Mouse (Mus musculus): ENCODE data around the gene Psmd13.

The Psmd13 gene

DNA sequence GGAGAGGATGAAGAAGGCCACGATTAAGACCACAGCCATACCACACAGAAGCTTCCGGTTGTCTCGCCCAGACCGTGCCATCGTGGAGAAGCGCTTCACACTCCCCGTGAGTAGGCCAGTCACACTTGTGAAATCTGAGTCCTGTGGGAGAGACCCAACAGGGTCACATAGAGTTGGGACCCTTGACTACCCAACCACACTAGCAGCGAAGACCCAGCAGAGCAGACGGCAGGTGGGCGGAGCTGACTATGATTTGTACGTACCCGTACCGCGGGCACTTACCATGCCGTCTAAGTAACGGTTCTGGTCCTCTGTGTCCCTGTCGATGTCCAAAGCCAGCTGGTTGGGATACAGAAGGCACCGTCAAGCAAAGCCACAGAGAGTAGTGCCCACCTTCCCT, 27.3 kb upstream of the Psmd13 start:
- H3K27me3 ChIP-seq (ENCODE audit: insufficient read depth, low read length), result no peaks in the 10 kb centered on the region
- H3K36me3 ChIP-seq (ENCODE audit: insufficient read depth, low read length), result peaks cover 68% of the 10 kb centered on the region
- no peak for TF ChIP-seq NANOG (IDR thresholded peaks at IDR 0.05; ENCODE audit: borderline replicate concordance, low read length)
- TF ChIP-seq CTCF (conservative IDR thresholded peaks at IDR 0.05; ENCODE audit: low read length), result no peak
- TF ChIP-seq POU5F1 (IDR thresholded peaks at IDR 0.05; ENCODE audit: borderline replicate concordance, low read length), result no peak
- peaks cover 81% of the 10 kb centered on the region for H3K4me1 ChIP-seq (replicated peaks; ENCODE audit: low read depth, low read length)
- H3K4me3 ChIP-seq (replicated peaks; ENCODE audit: low read length), result peak overlapping the region; percentile 90
- H3K9me3 ChIP-seq (ENCODE audit: low read length), result no peaks in the 10 kb centered on the region

DNA sequence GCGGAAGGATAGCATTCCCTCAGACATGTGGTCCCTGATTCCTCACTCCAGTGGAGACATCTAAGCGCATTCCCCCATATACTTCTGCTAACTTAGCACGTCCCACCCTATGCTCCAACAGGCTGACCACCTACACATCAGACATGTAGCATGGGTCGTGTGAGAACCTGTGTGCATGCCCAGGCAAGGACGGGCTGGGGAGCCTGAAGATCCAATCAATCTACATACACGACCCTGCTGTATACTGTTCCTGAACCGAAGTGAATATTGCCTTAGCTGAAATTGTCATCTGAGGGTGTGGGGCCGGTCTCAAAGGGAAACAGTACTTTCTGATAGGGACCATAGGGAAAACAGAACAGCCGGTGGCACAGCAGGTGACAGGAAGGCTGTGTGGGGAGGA, 26.6 kb upstream of the Psmd13 start:
- H3K4me3 ChIP-seq (replicated peaks; ENCODE audit: low read length), result peak overlapping the region; percentile 90
- H3K27me3 ChIP-seq (ENCODE audit: insufficient read depth, low read length), result no peaks in the 10 kb centered on the region
- TF ChIP-seq CTCF (conservative IDR thresholded peaks at IDR 0.05; ENCODE audit: low read length), result no peak
- no peak for TF ChIP-seq POU5F1 (IDR thresholded peaks at IDR 0.05; ENCODE audit: borderline replicate concordance, low read length)
- no peak for TF ChIP-seq NANOG (IDR thresholded peaks at IDR 0.05; ENCODE audit: borderline replicate concordance, low read length)
- H3K9me3 ChIP-seq (ENCODE audit: low read length), result no peaks in the 10 kb centered on the region
- H3K36me3 ChIP-seq (ENCODE audit: insufficient read depth, low read length), result peaks cover 75% of the 10 kb centered on the region
- peaks cover 82% of the 10 kb centered on the region for H3K4me1 ChIP-seq (replicated peaks; ENCODE audit: low read depth, low read length)

DNA sequence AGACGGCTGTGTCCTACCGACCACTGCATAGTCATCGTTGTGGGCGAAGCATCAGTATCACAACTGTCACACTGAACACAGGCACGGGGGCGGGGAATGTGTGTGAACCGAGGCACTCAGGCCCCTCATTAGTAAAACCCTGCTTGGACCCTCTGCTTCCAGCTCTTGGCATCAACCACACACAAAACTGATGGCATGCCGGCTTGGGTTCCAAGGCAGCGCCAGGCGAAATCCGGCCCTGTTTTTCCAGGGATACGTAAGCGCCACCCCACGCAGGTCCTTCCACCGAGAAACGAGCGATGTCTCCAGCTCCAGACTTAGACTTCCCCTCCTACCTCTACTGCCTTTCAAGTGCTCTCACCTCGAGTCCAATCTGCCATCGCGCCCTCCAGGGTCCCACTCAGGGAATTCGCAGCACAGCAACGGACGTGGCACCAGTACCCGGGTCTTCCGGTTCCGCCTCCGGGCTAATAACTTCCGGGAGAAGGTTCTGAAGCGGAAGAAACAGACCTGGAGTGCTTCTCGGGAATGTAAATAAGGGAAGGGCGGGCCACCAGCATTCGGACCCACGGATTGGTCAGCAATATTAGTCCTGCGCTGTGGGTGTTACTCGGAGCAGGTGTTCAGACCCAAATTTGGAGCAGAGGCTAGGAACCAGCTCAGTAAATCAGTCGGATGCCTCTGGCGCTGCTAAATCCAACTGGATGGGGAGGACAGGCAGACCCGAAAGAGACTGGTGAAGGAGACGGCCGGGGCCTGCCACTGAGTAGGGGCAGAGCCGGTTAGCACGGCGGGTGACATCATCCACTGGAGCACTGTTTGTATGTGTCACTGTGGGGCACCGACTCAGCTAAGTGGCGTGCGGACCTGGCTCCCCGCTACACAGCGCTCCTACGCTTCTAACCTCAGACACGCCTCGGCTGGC, 25.6 kb upstream of the Psmd13 start, which contains the start of gene Gm45785:
TSS of gene Gm45785 (minus strand) at position 472 of the 925 bp plus-strand sequence.
- Histone ChIP-seq H3K9me3 (ENCODE audit: low read length) (no peaks in the 10 kb centered on the region), H3K27me3 (ENCODE audit: insufficient read depth, low read length) (no peaks in the 10 kb centered on the region), H3K36me3 (ENCODE audit: insufficient read depth, low read length) (peaks cover 76% of the 10 kb centered on the region), H3K4me3 (replicated peaks; ENCODE audit: low read length) (peak within 1 kb of the TSS; percentile 90), H3K4me1 (replicated peaks; ENCODE audit: low read depth, low read length) (peaks cover 79% of the 10 kb centered on the region)
- TF ChIP-seq CTCF (conservative IDR thresholded peaks at IDR 0.05; ENCODE audit: low read length) (no peak), NANOG (IDR thresholded peaks at IDR 0.05; ENCODE audit: borderline replicate concordance, low read length) (no peak), POU5F1 (IDR thresholded peaks at IDR 0.05; ENCODE audit: borderline replicate concordance, low read length) (no peak)

DNA sequence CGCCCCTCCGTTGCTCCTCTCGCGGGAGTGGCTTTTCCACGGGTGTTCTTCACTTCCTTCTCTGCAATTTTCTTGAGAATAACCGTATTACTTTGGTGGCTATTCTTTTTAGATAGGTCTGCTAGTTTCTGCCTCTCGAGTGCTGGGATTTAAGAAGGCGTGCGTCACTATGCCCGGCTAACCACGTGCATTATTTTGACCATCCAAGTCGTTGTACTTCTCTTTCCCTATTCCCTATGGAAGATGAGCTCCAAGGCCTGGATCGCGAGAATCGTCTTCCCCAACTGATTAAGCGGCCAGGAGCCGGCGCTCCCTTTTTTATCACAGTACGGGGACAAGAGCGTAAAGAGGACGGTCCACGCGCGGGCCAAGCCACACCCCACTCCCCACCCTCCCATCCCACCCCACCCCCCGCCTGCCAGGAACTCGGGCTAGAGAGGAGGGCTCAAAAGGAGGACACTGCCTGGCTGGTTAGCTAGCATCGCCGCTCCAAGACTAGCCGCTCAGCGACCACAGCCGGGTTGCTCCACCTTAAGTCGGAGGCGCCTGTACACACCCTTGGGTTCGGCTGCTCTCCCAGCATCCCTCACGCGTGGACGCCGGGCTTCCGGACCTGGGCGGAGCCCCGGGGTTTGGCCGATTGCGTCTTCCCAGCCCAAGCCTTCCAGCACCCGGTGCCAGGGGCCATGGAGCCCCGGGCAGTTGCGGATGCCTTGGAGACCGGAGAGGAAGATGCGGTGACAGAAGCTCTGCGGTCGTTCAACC, 24.8 kb upstream of the Psmd13 start, which contains the start of gene Ric8a:
TSS of gene Ric8a (plus strand) at position 173 of the 765 bp plus-strand sequence.
- H3K9me3 ChIP-seq (ENCODE audit: low read length), result no peaks in the 10 kb centered on the region
- TF ChIP-seq CTCF (conservative IDR thresholded peaks at IDR 0.05; ENCODE audit: low read length) (no peak), POU5F1 (IDR thresholded peaks at IDR 0.05; ENCODE audit: borderline replicate concordance, low read length) (no peak), NANOG (IDR thresholded peaks at IDR 0.05; ENCODE audit: borderline replicate concordance, low read length) (no peak)
- H3K4me3 ChIP-seq (replicated peaks; ENCODE audit: low read length), result peak within 1 kb of the TSS; percentile 90
- peaks cover 77% of the 10 kb centered on the region for H3K4me1 ChIP-seq (replicated peaks; ENCODE audit: low read depth, low read length)
- no peaks in the 10 kb centered on the region for H3K27me3 ChIP-seq (ENCODE audit: insufficient read depth, low read length)
- H3K36me3 ChIP-seq (ENCODE audit: insufficient read depth, low read length), result peaks cover 78% of the 10 kb centered on the region

DNA sequence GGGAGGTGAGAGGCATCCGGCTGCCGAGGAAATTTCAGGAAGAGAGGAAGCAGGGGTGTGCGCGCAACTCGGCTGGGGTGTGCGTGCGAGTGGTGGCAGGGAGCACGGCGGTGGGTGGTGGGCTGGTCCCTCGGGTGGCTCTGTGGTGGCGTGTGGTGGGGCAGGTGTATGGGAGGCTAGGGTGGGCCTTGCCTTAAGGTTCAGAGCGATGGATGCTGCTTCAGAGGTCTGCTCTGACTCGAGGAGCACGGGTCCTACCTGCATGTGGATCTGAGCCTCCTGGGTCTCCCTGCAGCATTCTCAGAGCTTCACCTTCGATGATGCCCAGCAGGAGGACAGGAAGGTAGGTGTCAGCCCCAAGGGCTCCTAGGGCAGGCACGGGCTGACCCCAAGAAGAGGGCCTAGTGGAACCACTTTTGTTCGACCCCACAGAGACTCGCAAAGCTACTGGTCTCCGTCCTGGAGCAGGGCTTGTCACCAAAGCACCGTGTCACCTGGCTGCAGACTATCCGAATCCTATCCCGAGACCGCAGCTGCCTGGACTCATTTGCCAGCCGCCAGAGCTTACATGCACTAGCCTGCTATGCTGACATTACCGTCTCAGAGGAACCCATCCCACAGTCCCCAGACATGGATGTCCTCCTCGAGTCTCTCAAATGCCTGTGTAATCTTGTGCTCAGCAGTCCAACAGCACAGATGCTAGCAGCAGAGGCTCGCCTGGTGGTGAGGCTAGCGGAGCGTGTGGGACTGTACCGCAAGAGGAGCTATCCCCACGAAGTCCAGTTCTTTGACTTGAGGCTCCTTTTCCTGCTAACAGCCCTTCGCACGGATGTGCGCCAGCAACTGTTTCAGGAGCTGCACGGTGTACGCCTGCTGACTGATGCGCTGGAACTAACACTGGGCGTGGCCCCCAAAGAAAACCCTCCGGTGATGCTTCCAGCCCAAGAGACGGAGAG, 23.9 kb upstream of the Psmd13 start, which contains the start of gene Bet1l:
TSS of gene Bet1l (minus strand) at position 28 of the 956 bp plus-strand sequence.
- no peak for TF ChIP-seq NANOG (IDR thresholded peaks at IDR 0.05; ENCODE audit: borderline replicate concordance, low read length)
- Histone ChIP-seq H3K36me3 (ENCODE audit: insufficient read depth, low read length) (peaks cover 78% of the 10 kb centered on the region), H3K27me3 (ENCODE audit: insufficient read depth, low read length) (no peaks in the 10 kb centered on the region), H3K4me3 (replicated peaks; ENCODE audit: low read length) (peak within 1 kb of the TSS; percentile 90), H3K4me1 (replicated peaks; ENCODE audit: low read depth, low read length) (peaks cover 72% of the 10 kb centered on the region), H3K9me3 (ENCODE audit: low read length) (no peaks in the 10 kb centered on the region)

DNA sequence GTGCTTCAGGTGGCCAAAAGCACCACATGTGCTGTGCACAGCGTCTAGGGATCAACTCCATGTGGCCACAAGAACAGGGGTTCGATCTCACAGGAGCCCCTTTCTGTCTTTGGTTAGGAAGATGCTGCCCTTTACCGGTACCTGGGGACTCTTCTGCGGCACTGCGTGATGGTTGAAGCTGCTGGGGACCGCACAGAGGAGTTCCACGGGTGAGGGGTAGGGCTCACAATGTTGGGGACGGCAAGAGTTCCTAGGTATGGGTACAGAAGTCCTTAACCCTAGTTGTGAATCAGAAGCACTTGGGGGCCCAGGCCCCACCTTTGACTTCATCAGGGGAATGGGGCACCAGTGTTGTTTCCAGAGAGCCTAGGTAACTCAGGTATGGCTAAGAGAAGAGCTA, 23.0 kb upstream of the Psmd13 start:
- H3K9me3 ChIP-seq (ENCODE audit: low read length), result no peaks in the 10 kb centered on the region
- TF ChIP-seq CTCF (conservative IDR thresholded peaks at IDR 0.05; ENCODE audit: low read length) (no peak), POU5F1 (IDR thresholded peaks at IDR 0.05; ENCODE audit: borderline replicate concordance, low read length) (no peak), NANOG (IDR thresholded peaks at IDR 0.05; ENCODE audit: borderline replicate concordance, low read length) (no peak)
- peak overlapping the region; percentile 90 for H3K4me3 ChIP-seq (replicated peaks; ENCODE audit: low read length)
- peaks cover 65% of the 10 kb centered on the region for H3K4me1 ChIP-seq (replicated peaks; ENCODE audit: low read depth, low read length)
- peaks cover 78% of the 10 kb centered on the region for H3K36me3 ChIP-seq (ENCODE audit: insufficient read depth, low read length)
- no peaks in the 10 kb centered on the region for H3K27me3 ChIP-seq (ENCODE audit: insufficient read depth, low read length)

DNA sequence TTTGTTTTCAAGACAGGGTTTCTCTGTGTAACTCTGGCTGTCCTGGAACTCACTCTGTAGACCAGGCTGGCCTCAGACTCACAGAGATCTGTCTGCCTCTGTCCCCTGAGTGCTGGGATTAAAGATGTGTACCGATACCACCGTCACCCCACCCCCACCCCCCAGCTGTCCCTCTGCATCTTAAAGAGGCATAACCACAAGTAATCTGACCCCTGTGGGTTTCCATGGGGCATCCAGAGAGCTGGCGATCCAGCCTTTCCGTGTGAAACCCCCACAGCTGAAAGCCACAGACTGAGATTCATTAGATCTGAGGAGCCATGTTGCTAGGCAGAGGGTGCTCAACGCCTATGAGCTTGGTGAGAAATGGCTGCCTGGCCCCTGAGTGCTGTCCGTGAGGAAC, 21.8 kb upstream of the Psmd13 start:
- H3K4me1 ChIP-seq (replicated peaks; ENCODE audit: low read depth, low read length), result peaks cover 58% of the 10 kb centered on the region
- TF ChIP-seq POU5F1 (IDR thresholded peaks at IDR 0.05; ENCODE audit: borderline replicate concordance, low read length), result no peak
- TF ChIP-seq CTCF (conservative IDR thresholded peaks at IDR 0.05; ENCODE audit: low read length), result no peak
- no peak for TF ChIP-seq NANOG (IDR thresholded peaks at IDR 0.05; ENCODE audit: borderline replicate concordance, low read length)
- no peaks in the 10 kb centered on the region for H3K9me3 ChIP-seq (ENCODE audit: low read length)
- H3K4me3 ChIP-seq (replicated peaks; ENCODE audit: low read length), result no peak overlapping the region
- no peaks in the 10 kb centered on the region for H3K27me3 ChIP-seq (ENCODE audit: insufficient read depth, low read length)
- H3K36me3 ChIP-seq (ENCODE audit: insufficient read depth, low read length), result peaks cover 78% of the 10 kb centered on the region

Data from E14TG2a.4 (cell line).